Mouse (Mus musculus): ENCODE results near the gene Crybg3. TPM values are rescaled to one million over a fixed set of nuclear protein-coding genes. Genes with fewer than 3 reads are reported as not detected.

Gene Crybg3
- polyA plus RNA-seq, 1 experiment = 33.4 TPM

GRCm38 (mm10) chr16:59548582-59548947 lies 52.2 kb downstream of the Crybg3 start:
- H3K4me3 ChIP-seq (ENCODE audit: control insufficient read depth, low read depth, low read length) = no peak overlapping the region
- H3K36me3 ChIP-seq (ENCODE audit: control insufficient read depth, insufficient read depth, low read length) = peaks cover 1% of the 10 kb centered on the region; the same call in 1 of the 2 replicates
- no peaks in the 10 kb centered on the region for H3K27me3 ChIP-seq (ENCODE audit: control insufficient read depth, insufficient read depth, low read length)
- TF ChIP-seq CTCF (IDR thresholded peaks at IDR 0.05; ENCODE audit: control insufficient read depth, insufficient read depth, insufficient replicate concordance, low read depth, low read length) = no peak
- H3K4me1 ChIP-seq (ENCODE audit: control insufficient read depth, insufficient read depth, low read length) = no peaks in the 10 kb centered on the region
- H3K27ac ChIP-seq (ENCODE audit: control insufficient read depth, insufficient read depth, low read depth, low read length) = no peak overlapping the region

GRCm38 (mm10) chr16:59547887-59548581 lies 52.7 kb downstream of the Crybg3 start:
- H3K27me3 ChIP-seq (ENCODE audit: control insufficient read depth, insufficient read depth, low read length) = no peaks in the 10 kb centered on the region
- H3K27ac ChIP-seq (ENCODE audit: control insufficient read depth, insufficient read depth, low read depth, low read length) = no peak overlapping the region
- peaks cover 1% of the 10 kb centered on the region; the same call in 1 of the 2 replicates for H3K36me3 ChIP-seq (ENCODE audit: control insufficient read depth, insufficient read depth, low read length)
- H3K4me1 ChIP-seq (ENCODE audit: control insufficient read depth, insufficient read depth, low read length) = no peaks in the 10 kb centered on the region
- TF ChIP-seq CTCF (IDR thresholded peaks at IDR 0.05; ENCODE audit: control insufficient read depth, insufficient read depth, insufficient replicate concordance, low read depth, low read length) = no peak
- no peak for TF ChIP-seq POLR2A (IDR thresholded peaks at IDR 0.05; ENCODE audit: control insufficient read depth, low read depth, low read length)
- H3K4me3 ChIP-seq (ENCODE audit: control insufficient read depth, low read depth, low read length) = no peak overlapping the region

DNA sequence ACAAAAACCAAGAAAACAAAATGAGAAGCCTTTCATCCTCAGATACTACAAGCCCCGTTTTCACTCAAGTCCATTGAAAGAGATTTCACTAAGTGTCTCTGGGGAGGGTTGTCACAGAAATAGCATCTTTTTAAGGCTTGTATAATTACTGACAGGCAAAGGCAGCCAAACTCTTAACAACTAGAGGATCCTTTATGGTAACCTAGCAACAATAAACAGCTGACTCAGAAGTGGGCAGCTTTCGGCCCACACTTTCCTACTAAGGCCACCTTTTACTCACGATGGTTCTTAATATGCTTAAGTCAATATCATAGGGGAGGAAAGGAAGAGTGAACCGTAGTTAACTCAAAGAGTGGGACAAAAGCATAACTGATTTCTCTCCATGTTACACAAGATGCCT lies 53.3 kb downstream of the Crybg3 start:
- H3K4me1 ChIP-seq (ENCODE audit: control insufficient read depth, insufficient read depth, low read length) = no peaks in the 10 kb centered on the region
- no peaks in the 10 kb centered on the region for H3K27me3 ChIP-seq (ENCODE audit: control insufficient read depth, insufficient read depth, low read length)
- H3K4me3 ChIP-seq (ENCODE audit: control insufficient read depth, low read depth, low read length) = no peak overlapping the region
- H3K36me3 ChIP-seq (ENCODE audit: control insufficient read depth, insufficient read depth, low read length) = peaks cover 1% of the 10 kb centered on the region; the same call in 1 of the 2 replicates
- H3K27ac ChIP-seq (ENCODE audit: control insufficient read depth, insufficient read depth, low read depth, low read length) = no peak overlapping the region
- TF ChIP-seq POLR2A (IDR thresholded peaks at IDR 0.05; ENCODE audit: control insufficient read depth, low read depth, low read length) (no peak), CTCF (IDR thresholded peaks at IDR 0.05; ENCODE audit: control insufficient read depth, insufficient read depth, insufficient replicate concordance, low read depth, low read length) (no peak)

GRCm38 (mm10) chr16:59545360-59545759 lies 55.4 kb downstream of the Crybg3 start:
- no peak overlapping the region for H3K27ac ChIP-seq (ENCODE audit: control insufficient read depth, insufficient read depth, low read depth, low read length)
- TF ChIP-seq POLR2A (IDR thresholded peaks at IDR 0.05; ENCODE audit: control insufficient read depth, low read depth, low read length) (no peak), CTCF (IDR thresholded peaks at IDR 0.05; ENCODE audit: control insufficient read depth, insufficient read depth, insufficient replicate concordance, low read depth, low read length) (no peak)

GRCm38 (mm10) chr16:59541382-59541781 lies 59.4 kb downstream of the Crybg3 start:
- Histone ChIP-seq H3K4me1 (ENCODE audit: control insufficient read depth, insufficient read depth, low read length) (no peaks in the 10 kb centered on the region), H3K4me3 (ENCODE audit: control insufficient read depth, low read depth, low read length) (no peak overlapping the region), H3K36me3 (ENCODE audit: control insufficient read depth, insufficient read depth, low read length) (no peaks in the 10 kb centered on the region; the same call in 1 of the 2 replicates), H3K27me3 (ENCODE audit: control insufficient read depth, insufficient read depth, low read length) (no peaks in the 10 kb centered on the region), H3K27ac (ENCODE audit: control insufficient read depth, insufficient read depth, low read depth, low read length) (no peak overlapping the region)
- TF ChIP-seq CTCF (IDR thresholded peaks at IDR 0.05; ENCODE audit: control insufficient read depth, insufficient read depth, insufficient replicate concordance, low read depth, low read length) = no peak
- TF ChIP-seq POLR2A (IDR thresholded peaks at IDR 0.05; ENCODE audit: control insufficient read depth, low read depth, low read length) = no peak

More at GRCm38 (mm10) chr16:59545360-59545759, 55.4 kb downstream of the Crybg3 start:
- H3K4me3 ChIP-seq (ENCODE audit: control insufficient read depth, low read depth, low read length) = no peak overlapping the region
- H3K4me1 ChIP-seq (ENCODE audit: control insufficient read depth, insufficient read depth, low read length) = no peaks in the 10 kb centered on the region
- peaks cover 1% of the 10 kb centered on the region; the same call in 1 of the 2 replicates for H3K36me3 ChIP-seq (ENCODE audit: control insufficient read depth, insufficient read depth, low read length)
- H3K27me3 ChIP-seq (ENCODE audit: control insufficient read depth, insufficient read depth, low read length) = no peaks in the 10 kb centered on the region

GRCm38 (mm10) chr16:59540944-59541343 lies 59.8 kb downstream of the Crybg3 start:
- H3K4me1 ChIP-seq (ENCODE audit: control insufficient read depth, insufficient read depth, low read length) = no peaks in the 10 kb centered on the region
- H3K27me3 ChIP-seq (ENCODE audit: control insufficient read depth, insufficient read depth, low read length) = no peaks in the 10 kb centered on the region
- no peak overlapping the region for H3K4me3 ChIP-seq (ENCODE audit: control insufficient read depth, low read depth, low read length)
- no peak for TF ChIP-seq POLR2A (IDR thresholded peaks at IDR 0.05; ENCODE audit: control insufficient read depth, low read depth, low read length)
- TF ChIP-seq CTCF (IDR thresholded peaks at IDR 0.05; ENCODE audit: control insufficient read depth, insufficient read depth, insufficient replicate concordance, low read depth, low read length) = no peak
- no peak overlapping the region for H3K27ac ChIP-seq (ENCODE audit: control insufficient read depth, insufficient read depth, low read depth, low read length)
- H3K36me3 ChIP-seq (ENCODE audit: control insufficient read depth, insufficient read depth, low read length) = no peaks in the 10 kb centered on the region; the same call in 1 of the 2 replicates

- no peaks in the 10 kb centered on the region for H3K36me3 ChIP-seq (ENCODE audit: control insufficient read depth, insufficient read depth, low read length)
- H3K4me3 ChIP-seq (ENCODE audit: control insufficient read depth, low read depth, low read length) = no peak overlapping the region
- no peaks in the 10 kb centered on the region for H3K27me3 ChIP-seq (ENCODE audit: control insufficient read depth, insufficient read depth, low read length)
- no peaks in the 10 kb centered on the region for H3K4me1 ChIP-seq (ENCODE audit: control insufficient read depth, insufficient read depth, low read length)
- H3K27ac ChIP-seq (ENCODE audit: control insufficient read depth, insufficient read depth, low read depth, low read length) = no peak overlapping the region
- TF ChIP-seq CTCF (IDR thresholded peaks at IDR 0.05; ENCODE audit: control insufficient read depth, insufficient read depth, insufficient replicate concordance, low read depth, low read length) = no peak
- TF ChIP-seq POLR2A (IDR thresholded peaks at IDR 0.05; ENCODE audit: control insufficient read depth, low read depth, low read length) = no peak
These were observed 65.1 kb downstream of the Crybg3 start for GRCm38 (mm10) chr16:59535673-59536072.

Measured in testis, adult 2 months (tissue).